Mouse (Mus musculus) T-cell, adult 66 days (primary cell): ENCODE measurements around the gene Olfr574. TPM values are rescaled to one million over a fixed set of nuclear protein-coding genes. Genes with fewer than 3 reads are reported as not detected.

Experiments used
- total RNA-seq, 2 experiments: library from RNA; stranded (reverse); gene quantifications; 3 replicates in 1 of 2; 4 replicates in 1 of 2; pipeline ENCODE4 v1.2.4; 2023

Olfr574 gene
- total RNA-seq = not detected

GRCm38 (mm10) chr7:102948167-102948566 is at the start of gene Olfr574:
Gene Olfr574 (plus strand): TSS chr7:102948467.

GRCm38 (mm10) chr7:102917032-102917875 is 31.0 kb upstream of the Olfr574 start, which contains the start of gene Olfr571:
Gene Olfr571 (minus strand): TSS chr7:102917536.

GRCm38 (mm10) chr7:102924109-102924508 is 24.2 kb upstream of the Olfr574 start, which contains the start of gene Olfr572:
Gene Olfr572 (plus strand): TSS chr7:102924409.

GRCm38 (mm10) chr7:102942475-102942874 is 5.8 kb upstream of the Olfr574 start, which contains the start of gene Olfr573-ps1:
Gene Olfr573-ps1 (minus strand): TSS chr7:102942575.

GRCm38 (mm10) chr7:102958593-102958992 is 10.3 kb downstream of the Olfr574 start, which contains the start of gene Olfr575:
Gene Olfr575 (minus strand): TSS chr7:102958775.

DNA sequence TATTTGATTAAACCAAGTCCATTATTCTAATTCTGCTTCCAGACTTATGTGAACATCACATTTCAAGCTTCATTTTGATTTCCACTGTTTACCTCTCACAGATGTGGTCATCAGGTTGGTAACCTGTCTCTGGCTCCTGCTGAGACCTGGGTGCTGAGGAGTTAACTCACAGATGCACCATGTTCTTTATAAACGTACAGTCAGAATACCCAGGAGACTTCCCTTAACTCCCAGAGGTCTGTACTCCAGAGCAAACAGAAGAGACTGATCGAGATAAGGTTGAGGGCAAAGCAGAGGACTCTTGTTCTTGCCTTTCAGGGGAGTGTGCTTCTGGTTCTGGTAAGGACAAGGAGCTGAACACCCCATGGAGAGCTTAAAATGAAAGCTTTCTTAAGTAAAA is 14.1 kb downstream of the Olfr574 start, which contains the start of gene Olfr576:
Gene Olfr576 (plus strand): TSS at position 301 of the 400 bp plus-strand sequence.

DNA sequence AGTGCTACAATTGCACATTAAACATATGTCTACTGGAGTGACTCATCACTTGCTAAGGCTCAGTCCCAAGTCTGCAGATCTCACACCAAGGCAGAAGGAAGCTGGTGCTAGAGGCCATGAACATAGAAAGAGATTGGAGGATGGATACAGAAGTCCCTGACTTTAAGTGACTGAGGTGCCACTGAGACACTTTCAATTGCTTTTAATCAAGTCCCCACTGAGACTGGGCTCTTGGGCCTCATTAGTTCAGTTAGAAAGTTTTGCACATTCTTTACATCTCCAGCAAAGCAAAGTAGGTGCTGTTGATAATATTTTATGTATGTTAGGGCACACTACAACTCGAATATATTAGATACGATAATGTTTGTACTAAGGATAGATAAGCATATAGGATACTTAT is 27.6 kb downstream of the Olfr574 start, which contains the start of gene Olfr577:
Gene Olfr577 (minus strand): TSS at position 101 of the 400 bp plus-strand sequence.

DNA sequence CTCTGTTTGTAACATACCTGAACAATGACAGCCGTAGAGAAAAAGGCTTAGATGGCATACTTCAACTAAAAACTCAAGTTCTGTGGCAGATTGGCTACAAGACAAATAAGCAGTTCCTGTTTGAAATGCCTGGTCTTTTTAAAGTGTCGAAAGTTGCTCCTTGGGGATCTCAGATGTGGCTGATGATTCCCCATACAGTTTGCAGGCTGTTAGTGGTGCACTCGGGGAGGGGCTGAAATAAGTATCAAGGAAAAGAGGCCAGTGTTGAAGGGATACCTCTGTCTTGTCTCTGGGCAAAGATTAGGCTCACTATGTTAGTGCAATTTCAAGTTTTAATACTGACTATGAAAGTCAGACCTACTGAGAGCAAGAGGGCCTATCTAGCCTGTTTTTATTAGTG is 41.0 kb downstream of the Olfr574 start, which contains the start of gene Olfr578:
Gene Olfr578 (minus strand): TSS at position 101 of the 400 bp plus-strand sequence.

Other genes with a start within 250 kb of the Olfr574 start
- not detected for gene Olfr558, start 246.3 kb upstream of the Olfr574 start, total RNA-seq
- not detected for gene Olfr33, start 229.4 kb upstream of the Olfr574 start, total RNA-seq
- gene Olfr559, start 221.0 kb upstream of the Olfr574 start, total RNA-seq = not detected
- not detected for gene Olfr560, start 189.1 kb upstream of the Olfr574 start, total RNA-seq
- gene Olfr78, start 189.0 kb upstream of the Olfr574 start, total RNA-seq = not detected
- not detected for gene Olfr561, start 177.2 kb upstream of the Olfr574 start, total RNA-seq
- gene Olfr564, start 145.0 kb upstream of the Olfr574 start, total RNA-seq = not detected
- not detected for gene Olfr566, start 89.7 kb upstream of the Olfr574 start, total RNA-seq
- not detected for gene Olfr568, start 71.3 kb upstream of the Olfr574 start, total RNA-seq
- not detected for gene Olfr569, start 57.6 kb upstream of the Olfr574 start, total RNA-seq
- not detected for gene Olfr570, start 53.9 kb upstream of the Olfr574 start, total RNA-seq
- gene Olfr571, start 30.9 kb upstream of the Olfr574 start, total RNA-seq = under 1 TPM; 0.12 to 0.17 TPM
- gene Olfr572, start 24.1 kb upstream of the Olfr574 start, total RNA-seq = not detected
- not detected for gene Olfr573-ps1, start 5.9 kb upstream of the Olfr574 start, total RNA-seq
- gene Olfr575, start 10.3 kb downstream of the Olfr574 start, total RNA-seq = not detected
- gene Olfr576, start 14.2 kb downstream of the Olfr574 start, total RNA-seq = not detected
- not detected for gene Olfr577, start 27.5 kb downstream of the Olfr574 start, total RNA-seq
- not detected for gene Olfr578, start 40.9 kb downstream of the Olfr574 start, total RNA-seq
- not detected for gene Olfr582, start 89.6 kb downstream of the Olfr574 start, total RNA-seq
- not detected for gene Olfr583, start 102.8 kb downstream of the Olfr574 start, total RNA-seq
- gene Olfr584, start 133.4 kb downstream of the Olfr574 start, total RNA-seq = not detected
- gene Olfr585, start 149.3 kb downstream of the Olfr574 start, total RNA-seq = not detected
- not detected for gene Olfr586, start 177.2 kb downstream of the Olfr574 start, total RNA-seq
- gene Olfr588-ps1, start 192.4 kb downstream of the Olfr574 start, total RNA-seq = not detected
- not detected for gene Olfr589, start 207.9 kb downstream of the Olfr574 start, total RNA-seq
- not detected for gene Olfr591, start 229.9 kb downstream of the Olfr574 start, total RNA-seq
- gene Olfr592, start 236.3 kb downstream of the Olfr574 start, total RNA-seq = not detected